Mouse (Mus musculus) kidney, adult 9 months (tissue): ENCODE measurements around the gene Cryz.
"Not testable (repeated sequence)": the region's sequence is repeated elsewhere in the genome, so short reads cannot be mapped to it uniquely, and the experiment has no call there.

Experiments
- DNase-seq: peaks from one replicate; pipeline ENCODE4 v3.0.0; 2022

The Cryz gene

DNA sequence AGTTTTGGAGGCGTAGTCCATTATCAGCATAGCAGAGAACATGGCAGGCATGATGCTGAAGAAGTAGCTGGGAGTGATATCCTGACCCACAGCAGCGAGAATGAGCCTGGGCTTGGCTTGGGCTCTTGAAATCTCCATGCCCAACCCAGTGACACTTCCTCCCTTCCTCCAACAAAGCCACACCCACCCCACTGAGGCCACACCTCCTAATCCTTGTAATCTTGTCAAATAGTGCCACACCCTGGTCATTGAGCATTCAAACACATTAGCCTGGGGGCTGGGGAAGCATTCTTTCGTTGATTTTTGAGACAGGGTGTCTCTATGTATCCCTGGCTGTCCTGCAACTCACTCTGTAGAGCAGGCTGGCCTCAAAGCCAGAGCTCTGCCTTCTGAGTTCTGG is 15.4 kb downstream of the Cryz start:
- DNase-seq, result peak; percentile 58

GRCm38 (mm10) chr3:154614771-154615170 is 18.3 kb downstream of the Cryz start:
- DNase-seq, result no peak

DNA sequence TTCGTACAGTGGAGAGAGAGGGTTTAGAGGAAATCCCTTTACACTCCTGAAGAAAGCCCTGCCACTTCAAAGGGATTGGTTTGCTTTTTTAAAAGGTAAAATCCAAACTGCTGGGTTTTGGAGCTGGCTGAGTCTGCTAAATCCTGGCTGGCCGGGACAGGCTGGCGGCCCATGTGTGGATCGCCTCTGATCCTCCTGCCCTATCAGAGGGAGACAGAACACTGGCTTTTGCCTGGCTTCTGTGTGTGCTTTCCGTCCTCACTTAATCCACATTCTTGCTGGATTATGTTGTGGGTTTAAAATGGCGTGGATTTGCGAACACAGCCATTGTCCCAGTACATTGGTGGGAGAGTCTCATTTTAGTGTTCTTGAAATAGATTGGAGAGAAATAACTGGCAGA is 18.8 kb downstream of the Cryz start:
- DNase-seq, result no peak

DNA sequence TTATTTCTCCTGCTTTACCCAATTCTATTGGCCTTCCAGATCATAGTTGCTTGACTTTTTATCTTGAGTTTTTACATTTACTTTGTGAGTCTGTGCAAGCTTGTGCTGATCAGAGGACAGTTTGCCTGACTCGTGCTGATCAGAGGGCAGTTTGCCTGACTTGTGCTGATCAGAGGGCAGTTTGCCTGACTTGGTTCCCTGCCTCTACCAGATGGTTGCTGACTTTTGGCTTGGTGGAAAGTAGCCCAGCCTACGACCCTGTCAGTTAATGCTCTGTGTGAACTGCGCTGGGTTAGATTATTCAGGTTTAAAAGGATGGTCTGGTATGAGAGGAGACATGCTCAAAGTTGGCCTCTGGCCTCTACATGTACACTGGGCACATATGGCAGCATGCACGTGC is 19.6 kb downstream of the Cryz start:
- no peak for DNase-seq

GRCm38 (mm10) chr3:154628284-154628683 is 31.8 kb downstream of the Cryz start:
- DNase-seq, result no peak

- not testable (repeated sequence) for DNase-seq
These were observed 34.8 kb downstream of the Cryz start for GRCm38 (mm10) chr3:154631281-154631680.

DNA sequence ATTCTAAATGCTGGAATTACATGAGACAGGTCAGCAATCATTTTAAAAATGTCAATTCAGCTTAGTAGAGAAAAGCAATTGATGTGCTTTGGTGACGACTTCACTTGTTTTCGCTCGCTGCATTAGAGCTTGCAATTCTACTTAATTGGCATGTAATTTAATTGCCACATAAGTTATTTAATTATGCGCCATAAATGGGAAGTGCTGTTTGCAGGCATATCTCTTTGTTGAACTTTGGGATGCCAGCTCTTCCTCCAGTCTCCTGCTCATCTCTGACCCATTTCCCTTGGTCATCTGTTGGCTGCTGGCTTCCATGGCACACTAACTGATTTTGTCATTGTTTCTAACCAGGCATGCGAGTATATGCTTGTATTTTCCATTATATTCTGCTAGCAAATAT is 36.6 kb downstream of the Cryz start:
- no peak for DNase-seq

GRCm38 (mm10) chr3:154646638-154647442 is 50.3 kb downstream of the Cryz start:
- DNase-seq, result peak; percentile 11

DNA sequence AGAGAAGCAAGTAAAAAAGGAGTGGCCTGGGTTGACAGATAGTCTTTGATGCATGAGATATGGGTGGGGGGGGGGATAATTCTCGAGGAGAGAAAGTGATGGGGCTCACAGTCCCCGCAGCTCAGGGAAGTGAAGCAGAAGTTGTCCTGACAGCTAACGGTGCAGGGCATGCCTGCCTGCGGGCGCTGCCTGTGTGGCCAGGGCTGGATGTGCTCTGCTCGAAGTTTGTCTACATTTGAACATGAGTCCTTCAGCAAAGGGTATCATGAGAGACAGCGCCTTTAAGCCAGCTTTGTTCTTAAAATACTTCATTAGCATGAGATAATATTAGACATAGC is 50.9 kb downstream of the Cryz start:
- no peak for DNase-seq

DNA sequence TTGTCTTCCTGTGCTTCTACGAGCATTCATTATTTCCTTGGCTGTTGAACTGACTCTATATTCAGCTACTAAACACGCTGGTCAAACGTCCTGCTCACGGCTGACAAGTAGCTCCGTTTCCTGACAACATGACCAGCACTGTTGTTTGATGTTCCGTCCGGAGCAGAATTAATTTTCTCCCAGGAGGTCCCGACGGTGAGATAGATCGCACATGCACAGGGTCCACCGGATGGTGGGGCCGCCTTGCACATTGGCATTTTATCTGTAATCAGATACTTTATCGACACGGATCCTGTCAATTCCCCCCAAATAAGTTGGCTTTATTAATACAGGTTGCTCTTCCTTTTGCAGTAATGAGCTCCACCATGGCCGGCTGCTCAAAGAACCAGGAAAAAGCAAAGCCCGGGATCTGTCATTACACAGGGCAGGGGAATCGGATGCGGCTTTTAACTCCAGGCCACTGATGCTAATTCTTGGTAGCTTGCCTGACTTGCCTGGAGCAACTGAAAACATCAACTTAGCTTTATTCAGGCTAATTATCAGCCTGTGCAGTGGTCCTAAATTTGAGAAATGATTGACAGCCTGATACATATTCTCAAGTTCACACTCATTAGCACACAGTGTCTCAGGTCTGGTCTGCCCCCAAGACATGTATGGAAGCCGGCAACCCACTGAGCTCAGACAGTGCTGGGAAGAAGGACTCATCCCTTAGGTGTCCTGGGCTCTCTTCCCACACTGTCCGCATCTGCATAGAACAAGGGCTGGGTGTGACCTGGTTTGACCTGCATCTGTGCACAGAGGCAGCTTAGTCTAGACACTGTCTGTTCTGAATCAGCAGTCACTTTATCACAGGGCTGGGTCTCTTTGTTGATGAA is 53.1 kb downstream of the Cryz start:
- no peak for DNase-seq

DNA sequence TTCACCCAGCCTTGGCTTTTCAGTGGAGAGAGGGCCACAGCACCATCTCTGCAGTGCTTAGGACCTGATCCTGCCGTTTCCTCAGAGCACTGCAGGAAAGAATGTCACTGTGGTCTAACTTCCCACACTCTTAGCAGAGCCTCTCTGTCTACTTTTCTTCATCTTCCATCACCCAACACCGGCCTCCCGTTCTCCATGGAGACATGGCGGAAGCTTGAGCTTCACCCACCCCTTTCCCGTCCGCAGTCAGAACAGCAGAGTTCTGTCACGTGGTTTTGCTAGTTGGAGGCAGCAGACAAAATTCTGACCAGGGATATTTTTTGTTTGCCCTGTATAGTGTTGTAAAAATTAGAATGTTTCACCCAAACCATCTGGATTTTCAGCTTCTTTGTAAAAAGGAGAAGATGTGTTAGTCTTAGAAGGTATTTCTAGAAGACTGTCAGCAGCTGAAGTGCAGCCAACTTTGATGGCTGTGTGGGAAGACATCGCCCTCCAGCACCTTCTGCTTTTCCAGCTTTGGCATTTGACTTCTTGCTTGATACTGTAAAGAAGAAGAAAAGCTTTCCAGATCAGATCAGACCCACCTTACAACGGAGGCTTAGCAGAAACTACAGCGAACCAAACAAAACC is 54.8 kb downstream of the Cryz start:
- DNase-seq, result no peak

GRCm38 (mm10) chr3:154652581-154653420 is 56.3 kb downstream of the Cryz start:
- DNase-seq, result peak; percentile 31

DNA sequence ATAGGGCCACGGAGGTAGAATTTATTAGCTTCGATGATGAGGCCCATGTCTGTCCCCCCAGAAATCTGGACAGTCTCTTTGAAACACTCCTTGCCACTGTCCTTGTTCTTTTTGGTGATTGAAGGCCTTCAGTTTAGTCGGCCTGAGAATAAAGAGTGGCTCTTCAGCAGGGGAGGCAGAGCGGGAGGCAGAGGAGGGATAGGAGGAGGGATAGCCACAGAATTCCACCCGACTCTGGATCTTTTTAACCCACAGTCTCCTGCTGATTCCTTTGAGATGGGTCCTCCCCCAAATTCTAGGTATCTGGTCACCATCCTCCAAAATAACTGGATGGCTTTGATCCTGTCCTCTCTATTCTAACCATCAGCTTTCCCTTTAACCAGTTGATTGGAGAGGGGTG is 56.9 kb downstream of the Cryz start:
- no peak for DNase-seq

DNA sequence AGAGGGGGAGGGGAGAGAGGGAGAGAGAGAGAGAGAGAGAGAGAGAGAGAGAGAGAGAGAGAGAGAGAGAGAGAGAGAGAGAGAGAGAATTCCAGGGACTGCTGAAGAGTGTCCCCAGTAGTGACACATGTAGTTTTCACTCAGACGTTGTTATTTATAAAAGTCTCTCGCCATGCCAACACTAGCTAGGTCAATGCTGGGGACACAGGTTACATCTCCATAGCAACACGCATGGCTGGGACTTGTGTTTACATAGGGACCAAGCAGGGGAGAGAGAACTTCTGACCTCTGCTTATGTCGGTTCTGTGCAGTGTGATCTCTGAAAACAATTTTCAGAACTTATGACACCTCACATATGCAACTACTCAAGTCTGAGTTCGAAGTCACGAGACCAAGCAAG is 57.8 kb downstream of the Cryz start:
- DNase-seq, result no peak

GRCm38 (mm10) chr3:154654901-154655300 is 58.4 kb downstream of the Cryz start:
- no peak for DNase-seq

- DNase-seq, result no peak
These were observed 59.2 kb downstream of the Cryz start for GRCm38 (mm10) chr3:154655711-154656110.

DNA sequence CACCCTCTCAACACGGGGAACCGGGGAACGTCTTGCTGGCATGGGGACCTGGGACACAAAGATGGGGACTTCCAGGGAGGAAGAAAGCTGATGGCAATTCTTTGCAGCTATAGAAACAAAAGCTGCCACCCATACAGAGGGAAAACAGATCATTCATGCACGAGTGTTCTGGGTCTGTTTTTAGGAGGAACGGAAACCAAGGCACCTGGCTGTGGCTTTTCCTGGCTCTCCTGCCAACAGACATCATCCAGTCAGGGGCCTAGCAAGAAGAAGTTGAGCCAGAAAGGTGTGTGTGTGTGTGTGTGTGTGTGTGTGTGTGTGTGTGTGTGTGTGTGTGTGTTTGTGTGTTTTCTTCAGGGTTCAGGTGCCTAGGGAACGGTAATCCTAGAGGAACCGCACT is 67.0 kb downstream of the Cryz start, which contains the start of gene Erich3:
Erich3 (plus strand) TSS at position 315 of the 400 bp plus-strand sequence.
- DNase-seq, result no peak

GRCm38 (mm10) chr3:154663976-154664581 is 67.6 kb downstream of the Cryz start:
- peak; percentile 4 for DNase-seq

DNA sequence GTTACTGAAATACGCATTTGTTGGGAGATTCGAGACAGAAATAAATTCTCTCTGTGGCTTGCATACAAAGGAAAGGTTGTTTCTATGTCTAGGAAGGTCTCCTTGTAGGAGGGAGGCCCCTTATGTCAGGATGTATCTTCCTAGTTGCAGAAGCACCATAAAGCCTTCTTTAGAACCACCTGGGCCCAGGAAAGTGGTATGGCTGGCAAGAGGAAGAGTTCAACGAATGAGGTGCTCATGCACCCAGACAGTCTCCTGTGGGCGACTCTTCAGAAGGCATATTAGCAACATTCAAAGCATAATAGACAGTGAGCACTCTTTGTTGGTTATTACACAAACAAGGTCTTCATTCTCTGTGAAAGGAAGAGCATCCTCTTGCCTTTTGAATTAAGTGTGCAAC is 68.1 kb downstream of the Cryz start:
- no peak for DNase-seq

GRCm38 (mm10) chr3:154668485-154668884 is 72.0 kb downstream of the Cryz start:
- DNase-seq, result no peak

GRCm38 (mm10) chr3:154670584-154670983 is 74.1 kb downstream of the Cryz start:
- DNase-seq, result no peak

DNA sequence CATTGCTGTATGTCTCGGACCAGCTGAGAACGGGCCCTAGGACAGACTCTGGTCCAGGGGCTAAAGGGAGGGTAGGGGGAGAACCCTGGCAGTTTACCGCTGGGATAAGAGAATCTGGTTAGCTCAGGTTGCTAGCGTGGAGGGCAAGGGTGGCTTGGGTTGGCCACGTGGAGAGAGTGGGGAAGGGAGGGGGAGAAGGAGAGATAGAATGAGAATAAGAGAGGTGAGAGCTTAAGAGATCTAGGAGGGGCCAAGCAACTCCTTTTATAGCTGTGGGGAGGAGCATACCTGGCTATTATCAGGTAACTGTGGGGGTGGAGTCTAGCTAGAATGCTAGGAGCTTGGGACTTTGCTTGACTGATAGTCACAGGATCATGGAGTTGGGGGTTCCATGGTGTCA is 74.5 kb downstream of the Cryz start:
- no peak for DNase-seq
